Mouse (Mus musculus): ENCODE data around the gene Camk2n1. TPM values are rescaled to one million over a fixed set of nuclear protein-coding genes. Genes with fewer than 3 reads are reported as not detected.

The Camk2n1 gene
- total RNA-seq, 2 experiments from 2014 or later, result 9.9 to 11.0 TPM

DNA sequence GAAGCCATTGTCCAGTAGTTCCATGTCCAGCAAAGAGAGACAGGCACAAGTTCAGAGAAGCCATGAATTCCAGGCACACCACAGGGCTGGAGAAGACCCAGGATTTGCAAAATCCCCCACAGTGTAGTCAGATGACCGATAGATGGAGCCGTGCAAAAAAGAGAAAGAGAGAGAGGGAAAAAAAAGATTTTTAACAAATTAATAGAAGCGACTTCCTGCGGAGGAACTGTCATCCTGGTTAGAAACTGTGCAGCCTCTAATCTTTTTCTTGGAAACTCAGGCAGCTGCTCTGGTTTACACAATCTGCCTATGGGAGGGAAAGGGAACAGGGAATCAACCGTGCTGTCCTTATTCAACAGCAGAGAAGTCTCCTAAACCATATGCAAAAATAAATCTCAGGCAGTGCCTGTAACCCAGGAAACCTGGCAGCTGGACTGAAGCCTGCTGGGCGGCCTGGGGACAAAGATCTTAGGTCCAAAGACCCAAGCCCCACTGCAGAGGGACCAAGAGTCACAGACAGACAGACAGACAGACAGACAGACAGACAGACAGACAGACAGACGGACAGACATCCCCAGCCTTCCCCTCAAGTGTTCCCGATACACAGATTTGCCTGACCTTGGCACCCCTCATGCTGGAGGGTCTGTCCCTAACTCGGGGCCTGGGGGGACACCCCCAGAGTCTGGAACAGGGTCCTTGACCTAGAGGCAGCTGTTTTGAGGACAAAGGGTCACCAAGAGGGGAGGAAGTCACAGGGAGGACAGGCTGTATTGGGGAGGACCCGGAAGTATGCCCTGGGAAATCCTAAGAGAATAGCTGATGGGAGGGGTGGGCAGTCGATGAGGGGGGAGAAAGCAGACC is 9.1 kb downstream of the Camk2n1 start:
- peak in 1 of 2 experiments; percentile 31 for DNase-seq
- intact Hi-C loops (cut with DNase I), result no loop called here

DNA sequence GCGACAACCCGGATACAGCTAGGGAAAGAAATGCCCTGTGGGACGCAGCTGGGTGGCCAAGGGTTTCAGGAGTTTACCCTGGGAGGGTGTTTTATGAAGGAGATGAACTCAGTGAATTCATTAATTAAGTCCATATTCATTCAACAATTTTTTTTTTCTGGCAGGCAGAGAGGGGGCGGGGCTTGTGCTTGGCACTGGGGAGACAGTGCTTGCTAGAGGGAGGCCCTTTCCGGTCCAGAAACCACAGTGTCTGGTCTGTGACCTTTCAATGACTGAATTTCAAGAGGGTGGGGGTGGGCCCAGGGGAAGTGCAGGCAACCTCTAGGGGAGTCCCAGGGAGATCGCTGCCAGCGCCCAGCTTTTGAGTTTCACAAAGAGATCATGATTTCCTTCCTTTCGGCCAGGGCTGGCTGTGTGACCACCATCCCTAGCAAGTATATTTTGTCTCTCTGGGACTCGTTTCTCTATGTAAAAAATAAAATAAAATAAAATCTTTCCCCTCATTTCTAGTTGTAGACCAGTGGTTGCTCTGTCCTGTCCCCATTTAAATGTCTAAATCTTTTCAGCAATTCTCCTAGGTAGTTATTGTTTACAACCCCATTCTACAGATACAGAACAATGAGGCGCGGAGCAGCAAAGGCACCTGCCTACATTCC is 9.8 kb downstream of the Camk2n1 start:
- intact Hi-C loops (cut with DNase I), result loop anchor here (2.0 kb wide), 1 partner anchor 41 kb away; no protein-coding TSS in a partner anchor

DNA sequence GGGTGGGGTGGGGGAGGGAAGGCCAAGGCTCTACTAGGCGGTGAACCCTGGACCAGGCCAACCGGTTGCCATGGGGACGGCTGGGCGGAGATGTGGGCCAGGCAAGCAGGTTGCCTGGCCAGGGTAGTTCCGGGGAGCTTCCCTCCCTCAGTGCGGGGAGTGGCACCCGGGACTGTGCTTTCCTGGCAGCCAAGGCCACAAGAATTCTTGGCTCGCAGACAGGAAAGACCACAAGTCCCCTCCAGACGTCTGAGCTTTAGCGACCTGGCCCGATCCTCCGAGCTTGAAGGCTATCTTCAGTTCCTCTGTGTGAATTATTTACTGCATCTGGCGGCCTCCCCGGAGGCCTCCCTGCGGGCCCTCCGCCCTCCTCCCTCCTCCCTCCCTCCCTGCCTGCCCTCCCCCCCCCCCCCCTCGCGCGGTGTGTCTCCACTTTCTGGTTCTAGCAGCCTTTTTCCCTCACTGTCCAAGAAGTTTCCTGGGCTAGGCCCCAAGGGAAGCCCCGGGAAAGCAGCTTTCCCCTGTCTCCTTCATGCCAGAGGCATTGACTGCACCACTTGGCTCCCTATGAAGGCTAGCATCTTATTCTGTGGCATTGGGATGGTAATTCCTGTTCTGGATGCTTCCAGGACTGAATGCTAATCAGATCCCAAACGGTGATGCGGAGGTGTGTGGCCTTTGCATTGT is 10.7 kb downstream of the Camk2n1 start:
- peak; percentile 51 to 70 for DNase-seq
- intact Hi-C loops (cut with DNase I), result loop anchor here (2.0 kb wide), 1 partner anchor 40 kb away; no protein-coding TSS in a partner anchor

More for the DNA sequence above, 9.8 kb downstream of the Camk2n1 start:
- peak; percentile 83 to 87 for DNase-seq

DNA sequence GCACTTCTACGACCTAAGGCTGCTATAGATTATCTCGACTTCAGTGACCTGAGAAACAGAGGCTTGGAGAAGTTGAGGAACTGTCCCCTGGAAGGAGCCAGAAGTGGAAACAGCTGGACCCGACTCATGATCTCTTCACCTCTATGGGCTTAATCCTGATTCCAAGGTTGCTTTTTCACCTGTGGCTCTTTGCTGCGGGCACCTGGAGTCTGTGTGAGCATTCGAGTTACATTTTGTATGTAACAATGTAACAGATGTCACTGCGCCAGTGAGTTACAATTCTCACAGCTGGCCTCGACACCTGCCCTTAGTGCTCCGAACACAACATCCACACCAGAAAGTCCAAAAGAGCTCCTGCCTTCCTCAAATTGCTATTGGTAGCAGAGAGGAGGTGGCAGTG is 11.3 kb downstream of the Camk2n1 start:
- intact Hi-C loops (cut with DNase I), result loop anchor here (2.0 kb wide), 1 partner anchor 39 kb away; no protein-coding TSS in a partner anchor

DNA sequence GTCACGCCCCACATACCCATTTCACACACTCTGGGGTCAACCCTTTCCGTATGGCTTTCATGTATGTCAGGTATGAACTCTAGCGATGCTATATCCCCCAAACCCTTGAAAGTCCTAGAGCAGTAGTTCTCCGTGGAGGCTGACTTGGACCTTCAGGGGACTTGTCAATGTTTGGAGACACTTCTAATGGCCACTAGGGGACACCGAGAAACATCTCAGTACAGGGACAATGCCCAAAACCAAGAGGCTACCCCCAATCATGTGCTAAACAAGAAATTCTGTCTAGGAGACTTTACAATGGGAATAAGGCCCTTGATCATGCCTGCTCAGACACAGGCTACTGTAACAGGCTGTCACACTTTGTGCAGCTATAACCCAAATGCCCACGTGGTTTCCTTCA is 12.6 kb downstream of the Camk2n1 start:
- no peak for DNase-seq
- intact Hi-C loops (cut with DNase I), result no loop called here

More for the DNA sequence above, 11.3 kb downstream of the Camk2n1 start:
- no peak for DNase-seq

DNA sequence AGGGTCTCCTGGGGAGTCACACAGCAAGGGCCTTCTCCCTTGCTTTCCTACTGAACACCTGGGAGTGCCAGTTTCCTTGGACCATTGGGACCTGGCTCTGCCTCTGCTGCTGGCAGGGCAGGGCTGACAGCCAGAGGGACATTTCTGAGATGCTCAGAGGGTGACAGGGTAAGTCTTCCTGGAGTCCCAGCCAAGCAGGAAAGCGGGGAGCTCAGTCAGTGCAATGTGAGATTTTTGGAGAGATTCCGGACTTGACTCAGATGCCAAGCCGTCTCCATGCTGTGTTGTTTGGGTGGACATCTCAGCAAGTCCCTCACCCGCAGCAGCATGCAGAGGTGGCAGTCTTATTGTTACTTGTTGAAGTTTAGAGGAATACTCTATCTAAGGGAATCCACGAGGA is 13.3 kb downstream of the Camk2n1 start:
- DNase-seq, result no peak
- intact Hi-C loops (cut with DNase I), result no loop called here

DNA sequence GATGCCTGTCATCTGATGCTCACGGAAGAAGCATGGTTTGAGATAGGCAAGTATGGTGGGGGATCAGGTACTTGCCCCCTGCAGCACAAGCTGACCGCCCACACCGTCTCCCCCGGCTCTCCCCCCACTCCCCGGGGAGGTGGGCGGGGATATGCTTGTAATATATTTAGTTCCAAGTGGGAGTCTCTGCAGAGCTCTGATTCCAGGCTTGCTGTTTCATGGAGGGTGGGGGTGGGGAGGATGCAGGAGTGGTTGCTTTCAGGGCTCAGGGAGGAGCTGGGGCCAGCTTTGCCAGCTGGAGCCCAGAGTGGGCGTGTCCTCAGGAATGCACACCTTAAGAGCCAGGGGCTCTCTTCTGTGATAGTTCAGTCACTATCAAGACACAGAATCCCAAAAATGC is 15.0 kb downstream of the Camk2n1 start:
- intact Hi-C loops (cut with DNase I), result no loop called here
- peak in 1 of 2 experiments; percentile 44 for DNase-seq

DNA sequence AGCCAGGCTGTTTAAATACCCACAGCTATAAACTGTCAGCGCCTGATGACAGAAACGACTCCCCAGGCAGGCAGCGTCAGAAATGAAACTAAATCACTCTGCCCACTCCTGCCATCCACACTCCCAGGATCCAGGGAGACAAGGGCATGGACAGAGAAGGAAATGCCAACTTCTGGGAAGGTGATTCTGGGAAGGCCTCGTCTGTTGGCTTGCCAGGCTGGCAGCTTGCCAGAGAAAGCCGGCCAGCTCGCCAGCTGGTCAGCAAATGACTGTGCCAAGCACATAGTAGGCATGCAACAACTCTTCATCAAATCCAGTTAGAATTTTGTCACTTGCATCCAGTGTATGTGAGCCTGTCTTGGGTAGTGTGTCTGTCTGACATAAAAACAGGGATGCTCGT is 17.1 kb downstream of the Camk2n1 start:
- no peak for DNase-seq
- intact Hi-C loops (cut with DNase I), result no loop called here

DNA sequence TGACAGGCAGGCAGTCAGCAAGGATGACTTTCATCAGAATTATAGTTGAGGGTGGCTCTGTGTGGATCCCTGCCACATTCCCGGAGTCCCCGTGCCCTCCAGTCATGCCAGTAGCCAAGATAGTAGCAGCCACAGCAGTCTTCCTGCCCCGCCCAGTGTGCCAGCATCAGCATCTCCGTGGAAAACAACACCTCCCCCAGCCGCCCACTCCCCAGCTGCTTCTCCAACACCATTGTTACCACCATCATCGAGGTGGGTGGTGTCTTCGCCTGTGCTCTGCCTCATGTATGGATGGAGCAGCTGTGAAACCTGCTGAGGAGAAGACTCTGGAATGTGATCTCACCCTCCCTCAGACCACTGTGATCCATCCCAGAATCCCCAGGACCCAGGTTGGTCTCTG is 25.5 kb downstream of the Camk2n1 start:
- no peak for DNase-seq
- intact Hi-C loops (cut with DNase I), result no loop called here

DNA sequence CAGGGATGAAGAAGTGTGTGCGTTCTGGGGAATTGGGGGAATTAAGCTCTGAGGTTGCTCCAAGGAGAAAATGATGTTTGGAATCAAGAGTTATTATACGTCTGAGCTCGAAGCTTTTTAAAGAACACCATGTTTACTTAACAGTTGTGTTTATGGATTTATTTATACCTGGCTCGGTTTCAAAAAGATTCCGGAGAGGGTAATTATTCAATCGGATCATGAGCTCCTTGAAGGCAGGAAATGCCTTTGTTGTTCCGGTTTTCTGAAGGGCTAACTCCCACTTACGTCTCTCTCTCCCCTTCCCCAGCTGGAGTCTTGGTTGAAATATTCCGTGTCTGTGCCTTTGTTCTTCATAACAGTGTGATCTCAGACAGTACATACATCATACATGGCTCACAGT is 26.8 kb downstream of the Camk2n1 start:
- no peak for DNase-seq
- intact Hi-C loops (cut with DNase I), result no loop called here

DNA sequence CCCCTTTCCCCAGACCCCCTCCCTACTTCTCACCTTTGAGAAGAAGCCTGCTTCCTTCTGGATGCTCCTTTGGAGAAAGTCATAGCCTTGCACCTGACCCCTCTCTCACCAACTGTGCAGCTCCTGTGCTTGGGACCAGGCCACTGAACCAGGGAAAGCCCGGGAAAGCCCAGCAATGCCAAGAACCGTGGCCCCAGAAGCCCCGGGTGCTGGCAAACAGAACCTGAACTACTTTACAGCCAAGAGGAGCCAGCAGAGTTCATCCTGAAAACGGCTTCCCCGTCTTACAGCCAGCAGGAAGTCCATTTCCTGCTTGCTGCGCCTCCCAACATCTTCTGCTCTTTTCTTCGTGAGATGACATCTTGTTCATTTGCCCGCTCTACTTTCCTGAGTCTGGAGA is 28.6 kb downstream of the Camk2n1 start:
- DNase-seq, result no peak
- intact Hi-C loops (cut with DNase I), result no loop called here

DNA sequence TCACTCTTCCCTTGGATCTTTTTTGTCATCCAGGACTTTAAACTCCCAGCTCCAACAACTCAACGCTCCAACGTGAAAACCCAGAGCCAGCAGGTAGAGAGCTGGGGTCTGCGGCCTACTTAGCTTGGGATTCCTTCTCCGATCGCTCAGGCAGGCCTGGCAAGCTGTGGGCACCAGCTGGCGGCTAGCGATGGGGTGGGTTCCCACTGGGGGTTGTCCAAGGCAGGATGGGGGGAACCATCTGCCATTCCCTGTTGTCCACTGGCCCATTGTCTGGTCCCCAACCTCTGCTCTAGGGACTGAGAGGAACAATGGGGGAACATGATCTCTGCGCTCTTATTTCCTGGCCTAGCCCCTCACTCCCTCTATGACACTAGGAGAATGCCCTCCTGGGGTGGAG is 34.1 kb downstream of the Camk2n1 start:
- intact Hi-C loops (cut with DNase I), result no loop called here
- DNase-seq, result no peak

DNA sequence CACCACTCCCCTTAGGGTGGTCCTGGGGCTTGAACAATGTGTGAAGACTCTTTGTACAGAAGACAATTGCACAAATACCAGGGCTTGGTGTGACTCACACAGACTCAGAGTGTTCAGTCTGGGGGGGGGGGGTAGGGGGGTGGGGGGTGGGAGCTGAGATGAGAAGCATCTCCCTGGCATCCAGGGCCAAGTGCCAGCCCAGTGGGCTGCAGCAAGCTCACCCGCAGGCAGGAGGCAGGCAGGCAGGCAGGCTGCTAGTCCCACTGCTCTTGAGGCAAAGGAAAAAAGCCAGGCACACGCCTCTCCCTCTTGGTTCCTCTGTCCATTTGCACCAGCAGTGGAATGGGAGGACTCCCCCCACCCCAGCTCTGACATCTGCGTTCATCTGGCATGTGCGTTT is 37.0 kb downstream of the Camk2n1 start:
- intact Hi-C loops (cut with DNase I), result no loop called here
- DNase-seq, result no peak

DNA sequence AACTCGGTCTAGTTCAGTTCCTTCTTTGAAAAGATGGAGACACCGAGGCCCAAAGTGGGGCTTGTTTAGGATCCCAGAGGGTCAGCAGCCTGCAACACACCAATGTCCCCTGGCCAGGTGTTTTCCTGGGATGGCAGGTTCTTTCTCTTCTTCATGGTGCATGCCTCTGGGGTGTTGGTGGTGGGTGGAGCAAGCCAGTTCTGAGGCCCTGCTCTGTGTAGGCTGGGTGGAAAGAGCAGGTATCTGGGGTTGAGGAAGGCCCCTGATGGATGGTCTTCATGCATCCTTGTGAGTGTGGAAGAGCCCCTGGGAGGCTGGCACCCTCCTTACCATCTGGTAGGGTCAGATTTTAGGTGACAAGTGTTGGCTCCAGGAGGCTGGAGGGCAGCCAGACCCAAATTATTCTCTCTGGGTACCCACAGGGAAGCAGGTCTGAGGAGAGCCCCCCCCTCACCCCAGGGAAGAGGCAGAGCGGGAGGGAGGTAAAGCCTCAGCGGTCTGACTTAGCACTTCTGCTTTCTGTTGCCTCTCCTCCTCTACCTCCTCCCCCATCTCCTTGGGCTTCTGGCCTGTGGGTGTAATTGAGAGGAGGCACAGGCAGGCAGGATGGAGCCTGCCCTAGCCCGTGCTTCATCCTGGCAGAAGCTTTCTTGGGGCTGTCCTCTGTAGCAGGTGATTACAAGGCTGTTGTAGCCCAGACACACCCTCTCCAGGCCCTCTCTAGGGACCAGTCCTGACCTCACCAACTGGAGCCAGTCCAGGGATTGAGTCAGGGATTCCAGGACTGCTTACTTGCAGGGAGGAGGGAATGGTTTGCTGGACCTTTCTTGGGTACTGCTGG is 39.3 kb downstream of the Camk2n1 start:
- intact Hi-C loops (cut with DNase I), result no loop called here
- peak; percentile 81 to 82 for DNase-seq

DNA sequence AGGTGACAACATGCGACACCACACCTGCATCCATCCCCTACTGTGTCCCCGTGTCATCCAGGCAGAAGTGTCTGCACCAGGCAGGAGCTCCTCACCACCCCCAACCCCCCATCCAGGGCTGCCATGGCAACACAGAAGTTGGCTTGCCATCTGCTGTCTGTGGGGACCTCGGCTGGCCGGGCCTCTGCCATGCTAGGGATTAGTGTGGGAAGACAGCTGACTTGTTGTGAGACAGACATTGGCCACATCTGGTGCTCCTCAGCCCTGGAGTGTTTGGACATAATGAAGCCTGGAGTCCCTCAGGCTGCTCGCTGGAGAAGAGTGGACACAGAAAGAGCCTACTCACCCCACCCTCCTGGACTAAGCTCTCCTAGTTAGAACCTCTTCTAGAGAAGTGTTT is 40.8 kb downstream of the Camk2n1 start:
- peak in 1 of 2 experiments; percentile 35 for DNase-seq
- intact Hi-C loops (cut with DNase I), result no loop called here

DNA sequence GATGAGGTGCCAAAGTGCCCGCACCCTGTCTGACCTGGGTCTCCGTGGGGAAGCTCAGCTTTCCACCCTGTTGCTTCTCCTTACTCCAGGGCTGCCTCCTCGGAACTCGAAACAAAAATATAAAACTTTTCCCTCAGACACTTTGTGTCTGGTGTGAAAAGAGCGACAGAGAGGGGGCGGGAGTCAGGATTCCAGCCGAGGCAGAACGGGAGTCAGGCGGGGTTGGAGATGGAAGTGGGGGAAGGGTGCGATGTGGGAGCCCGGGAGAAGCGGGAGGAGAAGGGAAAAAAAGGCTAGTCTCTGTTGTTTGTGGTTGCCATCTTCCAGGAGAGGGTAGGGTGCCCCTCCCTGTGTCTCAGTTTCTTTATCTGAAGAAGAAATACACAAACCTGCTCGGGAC is 41.7 kb downstream of the Camk2n1 start:
- intact Hi-C loops (cut with DNase I), result no loop called here
- DNase-seq, result peak in 1 of 2 experiments; percentile 36

DNA sequence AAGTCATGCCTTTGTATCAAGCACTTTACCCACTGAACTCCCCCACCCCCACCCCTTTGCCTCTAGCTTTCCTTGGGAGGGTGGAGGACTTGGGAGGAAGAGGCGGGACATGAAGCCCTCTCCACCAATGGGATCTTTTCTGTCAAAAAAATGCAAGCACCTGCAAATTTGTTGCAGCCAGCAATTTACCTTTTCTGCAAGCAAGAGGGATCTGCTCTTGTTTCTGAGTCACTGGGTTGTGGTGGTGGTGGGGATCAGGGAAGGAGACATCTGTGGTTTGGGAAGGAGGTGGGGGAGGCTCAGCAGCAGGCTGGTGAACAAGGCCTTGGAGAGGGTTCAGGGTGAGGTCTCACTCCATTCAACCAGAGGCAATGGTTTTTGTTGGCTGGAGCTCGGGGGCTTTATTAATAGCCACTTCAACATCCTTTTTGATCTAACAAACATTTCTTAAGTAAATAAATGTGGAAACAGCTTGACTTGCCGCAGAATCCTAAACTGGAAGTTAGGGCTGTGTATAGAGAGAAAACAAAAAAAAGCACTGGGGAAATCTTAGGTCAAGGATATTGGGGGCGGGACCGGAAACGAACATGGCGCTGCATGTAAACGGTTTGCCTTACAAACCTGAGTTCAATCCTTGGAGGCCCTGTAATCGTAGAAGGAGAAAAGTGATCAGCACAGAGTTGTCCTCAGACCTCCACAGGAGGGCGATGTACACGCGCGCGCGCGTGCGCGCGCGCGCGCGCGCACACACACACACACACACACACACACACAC is 42.8 kb downstream of the Camk2n1 start:
- intact Hi-C loops (cut with DNase I), result no loop called here
- DNase-seq, result no peak

DNA sequence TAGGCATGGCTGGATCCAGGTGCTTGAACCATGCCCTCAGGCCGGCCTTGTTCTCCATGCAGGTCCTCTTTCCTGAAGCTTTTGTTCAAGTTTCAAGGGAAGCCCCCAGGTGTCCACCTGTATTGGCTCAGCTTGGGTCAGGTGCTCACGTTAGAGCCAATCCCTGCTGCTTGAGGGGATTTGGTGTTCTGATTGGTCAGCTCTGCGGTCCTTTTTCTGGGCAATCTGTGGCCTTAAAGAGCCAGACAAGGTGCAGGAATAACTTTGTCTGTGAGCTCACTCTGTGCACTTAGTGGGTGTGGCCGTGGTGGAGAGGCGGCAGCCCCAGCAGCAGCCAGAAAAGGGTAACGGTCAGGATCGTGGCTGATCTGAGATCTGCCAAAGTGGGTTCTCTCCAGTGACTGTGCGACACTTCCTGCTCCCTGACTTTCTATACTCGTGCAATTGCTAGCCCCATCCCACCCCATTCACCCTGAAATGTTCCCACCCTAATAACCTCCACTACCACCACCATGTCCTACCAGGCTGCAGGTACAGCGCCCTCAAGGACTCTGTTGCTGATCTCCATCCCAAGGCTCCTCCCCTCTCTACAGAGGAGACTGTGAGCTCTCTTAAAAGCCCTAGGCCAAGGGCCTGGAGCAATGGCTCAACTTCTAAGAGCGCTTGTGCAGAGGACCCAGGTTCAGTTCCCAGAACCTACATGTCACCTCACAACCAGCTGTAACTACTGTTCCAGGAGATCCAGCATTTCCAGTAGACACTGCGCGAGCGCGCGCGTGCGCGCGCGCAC is 45.9 kb downstream of the Camk2n1 start:
- no peak for DNase-seq
- intact Hi-C loops (cut with DNase I), result no loop called here

DNA sequence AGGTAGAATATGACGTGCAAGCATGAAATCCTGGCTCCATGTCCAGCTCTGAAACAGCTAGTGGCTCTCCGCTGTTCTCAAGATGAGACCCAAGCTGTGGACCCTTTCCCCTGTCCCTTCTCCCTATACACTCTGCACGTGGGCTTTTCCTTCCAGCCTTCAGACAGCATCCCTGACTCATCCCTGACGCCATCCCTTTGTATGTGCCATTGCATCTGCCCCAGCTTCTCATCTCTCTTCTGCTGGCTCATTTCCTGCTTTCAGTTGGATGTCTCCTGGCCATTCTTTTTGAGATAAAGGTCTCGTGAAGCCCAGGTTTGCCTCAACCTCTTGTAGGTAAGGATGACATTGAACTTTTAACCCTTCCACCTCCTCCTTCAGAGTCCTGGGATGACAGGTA is 46.9 kb downstream of the Camk2n1 start:
- DNase-seq, result no peak
- intact Hi-C loops (cut with DNase I), result no loop called here

Data from heart, postnatal 36 days (tissue).